Mouse (Mus musculus) gastrocnemius, adult 8-10 months (tissue): ENCODE results near the gene Ap4b1. TPM values are rescaled to one million over a fixed set of nuclear protein-coding genes. Genes with fewer than 3 reads are reported as not detected.

ENCODE experiments used
- DNase-seq, 2 experiments: peaks; one replicate each; pipeline ENCODE4 v3.0.0; 2022; ENCODE audit warnings: low spot score in 2 of 2
- total RNA-seq, 4 experiments: library from RNA; stranded (reverse); gene quantifications; 2 replicates each; pipeline ENCODE4 v1.2.4; 2022

Ap4b1 gene
- total RNA-seq, 4 experiments from 2014 or later: 8.3 to 10.5 (median 9.2) TPM

DNA sequence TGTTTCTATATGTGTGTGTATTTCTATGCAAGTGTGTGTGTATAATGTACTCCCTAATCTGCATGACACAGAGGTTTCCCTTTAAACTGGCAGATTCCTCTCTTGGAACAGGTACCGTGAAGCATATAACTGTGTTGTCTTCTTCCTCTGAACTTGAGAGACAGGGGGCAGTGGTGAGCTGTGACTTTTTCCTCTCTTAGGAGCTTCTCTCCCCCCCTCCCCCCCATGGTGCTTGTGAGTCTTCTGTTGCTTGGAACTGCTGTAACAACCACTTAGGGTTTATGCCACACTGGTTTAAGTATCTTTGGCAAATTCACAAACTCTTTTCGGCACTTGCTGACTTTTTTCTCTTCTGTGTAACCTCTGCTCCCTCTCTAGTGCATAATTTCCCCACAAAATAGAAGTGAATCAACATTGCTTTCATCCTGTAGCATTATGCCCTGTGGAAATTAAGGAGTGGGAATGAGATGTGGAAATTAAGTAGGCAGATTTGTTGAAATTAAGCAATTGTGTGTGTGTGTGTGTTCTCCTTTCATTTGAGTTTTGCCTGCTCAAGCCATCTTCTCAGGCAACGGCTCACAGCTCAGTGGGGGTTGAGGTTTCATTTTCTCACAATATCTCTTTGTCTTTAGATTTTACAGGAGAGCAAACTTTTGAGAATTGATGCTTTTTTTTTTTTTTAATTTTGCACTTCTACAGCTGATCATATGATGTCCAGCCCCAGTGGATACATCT lies 43.4 kb downstream of the Ap4b1 start:
- DNase-seq: no peak

DNA sequence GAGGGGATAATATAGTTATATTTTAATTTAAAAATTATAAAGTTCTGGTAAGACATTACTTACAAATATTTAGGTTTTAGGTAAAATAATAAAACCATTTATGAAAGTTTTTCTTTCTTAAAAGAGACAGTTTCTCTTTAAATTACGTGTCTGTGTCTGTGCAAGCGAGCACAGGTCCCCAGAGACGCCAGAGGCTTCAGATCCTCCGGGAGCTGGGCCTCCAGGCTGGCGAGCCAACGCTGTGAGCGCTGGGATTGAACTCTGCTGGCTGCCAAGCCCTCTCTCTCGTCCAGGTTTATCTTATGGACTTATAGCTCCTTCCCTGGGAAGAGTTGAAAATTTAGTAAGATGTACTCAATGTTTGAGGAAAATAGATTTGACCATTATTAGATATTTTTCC lies 44.5 kb downstream of the Ap4b1 start:
- DNase-seq: no peak

- no peak for DNase-seq
Observed at GRCm38 (mm10) chr3:103857036-103857805, 47.9 kb downstream of the Ap4b1 start.

GRCm38 (mm10) chr3:103857977-103858563 lies 48.8 kb downstream of the Ap4b1 start:
- DNase-seq: no peak

GRCm38 (mm10) chr3:103858881-103859801 lies 49.8 kb downstream of the Ap4b1 start, which contains the start of gene Ptpn22:
Ptpn22 (plus strand) TSS chr3:103859795.
- DNase-seq: no peak

GRCm38 (mm10) chr3:103859851-103860391 lies 50.6 kb downstream of the Ap4b1 start:
- DNase-seq: no peak

GRCm38 (mm10) chr3:103862721-103863220 lies 53.5 kb downstream of the Ap4b1 start:
- DNase-seq: no peak

- DNase-seq: no peak
Observed at GRCm38 (mm10) chr3:103864200-103864599, 54.9 kb downstream of the Ap4b1 start.

DNA sequence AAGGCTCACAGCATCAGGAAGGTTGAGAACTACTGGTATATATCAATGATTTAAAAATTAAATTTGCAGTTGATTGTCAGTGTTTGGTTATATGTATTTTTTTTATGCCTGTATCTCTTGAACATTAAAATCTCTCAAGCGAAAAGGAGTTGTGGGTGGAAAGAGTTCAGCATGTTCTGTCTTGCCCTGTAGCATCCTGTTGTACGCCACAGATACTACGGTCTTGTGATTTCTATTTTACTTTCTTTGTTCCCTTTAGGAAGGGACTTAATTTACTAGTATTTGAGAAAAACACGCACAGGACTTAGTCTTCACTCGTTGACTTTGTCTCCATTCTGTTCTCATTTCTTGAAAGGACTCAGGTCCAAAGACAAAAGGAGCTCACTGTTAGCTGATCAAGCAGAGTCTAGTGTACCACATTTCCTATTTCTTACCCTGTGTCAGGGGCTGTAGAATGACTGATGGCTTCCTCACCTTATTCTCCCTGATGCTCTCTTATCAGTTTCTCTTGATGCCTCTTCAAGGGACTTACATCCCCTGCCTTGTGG lies 58.2 kb downstream of the Ap4b1 start:
- no peak for DNase-seq

- DNase-seq: no peak
Observed at GRCm38 (mm10) chr3:103868008-103868407, 58.7 kb downstream of the Ap4b1 start.

Other genes starting within 250 kb of the Ap4b1 start
- not detected for gene Syt6, start 234.3 kb upstream of the Ap4b1 start, total RNA-seq
- gene Atg4a-ps, start 163.5 kb upstream of the Ap4b1 start, total RNA-seq: 1 to 10 TPM in 2 of 4 experiments, under 1 TPM in 1, not detected in 1; 0.27 to 4.7 (median 3.8) TPM
- gene Olfml3, start 71.5 kb upstream of the Ap4b1 start, total RNA-seq: 1 to 10 TPM in 3 of 4 experiments, under 1 TPM in 1; 0.94 to 4.0 (median 1.8) TPM
- not detected for gene Gm10964, start 70.2 kb upstream of the Ap4b1 start, total RNA-seq
- gene Hipk1, start 18.0 kb upstream of the Ap4b1 start, total RNA-seq: 10 to 100 TPM; 55.9 to 80.6 (median 65.0) TPM
- 1 to 10 TPM; 3.0 to 5.4 (median 4.1) TPM for gene Dclre1b, start 76 bp upstream of the Ap4b1 start, total RNA-seq
- gene Gm43064, start 53 bp downstream of the Ap4b1 start, total RNA-seq: under 1 TPM in 2 of 4 experiments, not detected in 2; 0.13 TPM
- not detected for gene Bcl2l15, start 23.1 kb downstream of the Ap4b1 start, total RNA-seq
- under 1 TPM in 3 of 4 experiments, not detected in 1; 0.27 to 0.83 (median 0.39) TPM for gene Ptpn22, start 50.3 kb downstream of the Ap4b1 start, total RNA-seq
- gene Rsbn1, start 104.6 kb downstream of the Ap4b1 start, total RNA-seq: 1 to 10 TPM; 5.6 to 7.3 (median 6.5) TPM
- gene Phtf1, start 158.6 kb downstream of the Ap4b1 start, total RNA-seq: 1 to 10 TPM; 3.2 to 3.7 (median 3.4) TPM